Mouse (Mus musculus) cerebellum, adult 2 months (tissue): ENCODE measurements around the gene Fkbp7. TPM values are rescaled to one million over a fixed set of nuclear protein-coding genes. Genes with fewer than 3 reads are reported as not detected.
A peak's percentile ranks its signal among the peaks of the same experiment; 100 is the strongest.

ENCODE experiments used
- DNase-seq, 2 experiments: peaks; one replicate each; pipeline ENCODE4 v3.0.0; 2021
- H3K27ac ChIP-seq: fragments of 200-500 bp; 2 replicates; pipeline ENCODE4 v1.5.1; 2012; ENCODE audit warnings: low read length, control low read depth, inconsistent platforms; ENCODE audit not compliant: insufficient read depth
- H3K27me3 ChIP-seq: fragments of 200-500 bp; 2 replicates; pipeline ENCODE4 v1.6.1; 2012; ENCODE audit warnings: inconsistent platforms, mild to moderate bottlenecking, low read length, moderate library complexity; ENCODE audit not compliant: control insufficient read depth, insufficient read depth
- H3K4me1 ChIP-seq: fragments of 200-500 bp; 2 replicates; pipeline ENCODE4 v1.6.1; 2011; ENCODE audit warnings: low read length; ENCODE audit not compliant: control insufficient read depth, insufficient read depth
- H3K4me3 ChIP-seq: fragments of 200-500 bp; replicated peaks from 2 replicates; pipeline ENCODE3; 2011; ENCODE audit warnings: mild to moderate bottlenecking, low read depth, low read length, control low read depth; ENCODE audit not compliant: insufficient read depth
- CTCF ChIP-seq: fragments of 200-500 bp; IDR thresholded peaks from 2 replicates; pipeline ENCODE4 v1.5.1; 2011; ENCODE audit warnings: low read depth, mild to moderate bottlenecking, control low read depth, low read length, moderate library complexity, borderline replicate concordance; ENCODE audit not compliant: insufficient read depth
- POLR2A ChIP-seq: fragments of 200-500 bp; IDR thresholded peaks from 2 replicates; pipeline ENCODE4 v1.6.1; 2011; ENCODE audit warnings: low read length, control low read depth, borderline replicate concordance; ENCODE audit not compliant: insufficient read depth
- WGBS: fragments of 180-500 bp; shearing (Covaris S2); methylation state at CpG from one replicate; pipeline ENCODE4 v1.1.7; 2018; 5-methylcytosine and 5-hydroxymethylcytosine counted together
- polyA plus RNA-seq: library from polyadenylated mRNA; depleted of rRNA; stranded (reverse); fragments of >200 nt; gene quantifications from 2 replicates; pipeline ENCODE4 v1.2.3, GENCODE M21; 2012

Fkbp7 gene
- polyA plus RNA-seq, 1 experiment, result 8.9 TPM

DNA sequence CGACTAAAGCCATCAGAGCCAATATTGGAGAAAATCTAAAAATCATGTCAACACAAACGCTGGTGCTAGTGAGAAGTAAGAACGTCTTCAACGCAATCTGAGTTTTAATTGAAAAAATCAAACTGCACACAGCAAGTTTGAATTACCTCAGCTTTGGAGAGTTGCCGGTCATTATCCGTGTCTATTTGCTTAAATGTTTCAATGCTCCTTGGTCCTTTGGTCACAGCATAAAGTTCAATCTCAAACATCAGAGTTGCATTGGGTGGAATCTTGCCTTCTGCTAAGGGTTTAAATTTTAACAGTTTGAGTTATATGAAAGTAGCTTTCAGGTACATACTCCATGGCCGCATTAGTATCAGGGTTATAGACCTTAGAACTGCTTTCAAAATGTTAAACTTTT lies 7.4 kb downstream of the Fkbp7 start:
- Histone ChIP-seq H3K4me1 (no peaks in the 10 kb centered on the region), H3K4me3 (no peak overlapping the region), H3K27me3 (no peaks in the 10 kb centered on the region), H3K27ac (no peak overlapping the region)
- 97% methylated on average over 7 of the region's 7 CpGs for WGBS
- TF ChIP-seq POLR2A (no peak), CTCF (no peak)
- DNase-seq, result no peak

DNA sequence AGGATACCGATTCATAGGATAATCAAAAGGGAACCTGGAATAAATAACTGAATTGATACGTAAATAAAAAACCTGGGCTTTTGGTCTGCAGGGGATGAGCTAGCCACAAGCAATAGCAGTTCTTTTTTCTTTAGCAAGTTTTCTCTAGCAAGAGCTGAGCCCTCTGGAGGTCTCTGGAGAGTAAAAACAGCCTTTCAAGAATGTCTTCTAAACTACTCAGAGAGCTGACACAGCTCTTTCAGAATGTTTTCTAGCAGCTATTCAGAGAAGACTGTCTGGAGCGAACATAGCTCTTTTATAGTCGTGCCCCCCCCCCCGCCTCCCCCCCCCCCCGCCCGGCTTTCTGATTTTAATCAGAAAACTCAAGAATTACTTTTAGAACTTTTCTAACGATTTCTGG lies 13.5 kb downstream of the Fkbp7 start:
- 52% methylated on average over 8 of the region's 8 CpGs for WGBS
- H3K4me1 ChIP-seq, result no peaks in the 10 kb centered on the region
- H3K27ac ChIP-seq, result no peak overlapping the region
- no peaks in the 10 kb centered on the region for H3K27me3 ChIP-seq
- no peak for DNase-seq
- no peak overlapping the region for H3K4me3 ChIP-seq
- TF ChIP-seq CTCF, result no peak
- TF ChIP-seq POLR2A, result no peak

DNA sequence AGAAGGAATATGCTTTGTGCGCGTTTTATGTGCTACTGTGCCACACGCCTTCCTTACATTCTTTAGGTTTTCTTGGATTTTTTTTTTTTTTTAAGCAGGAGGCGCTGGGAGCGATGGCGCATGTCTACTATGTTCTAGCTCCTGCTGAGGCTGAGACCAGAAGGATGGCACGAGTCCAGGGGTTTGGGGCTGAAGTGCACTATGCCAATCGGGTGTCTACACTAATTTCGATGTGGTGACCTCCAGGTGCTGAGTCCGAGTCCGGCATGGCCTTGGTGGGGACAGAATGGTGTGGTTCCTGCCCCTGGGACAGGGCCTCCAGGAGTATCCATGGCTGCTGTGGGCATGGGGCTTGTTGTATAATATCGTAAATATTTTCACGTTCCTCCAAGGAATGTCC lies 14.4 kb downstream of the Fkbp7 start:
- Histone ChIP-seq H3K27ac (no peak overlapping the region), H3K4me1 (no peaks in the 10 kb centered on the region), H3K4me3 (no peak overlapping the region), H3K27me3 (no peaks in the 10 kb centered on the region)
- no peak for DNase-seq
- no peak for TF ChIP-seq POLR2A
- TF ChIP-seq CTCF, result no peak
- WGBS, result 47% methylated on average over 13 of the region's 13 CpGs

DNA sequence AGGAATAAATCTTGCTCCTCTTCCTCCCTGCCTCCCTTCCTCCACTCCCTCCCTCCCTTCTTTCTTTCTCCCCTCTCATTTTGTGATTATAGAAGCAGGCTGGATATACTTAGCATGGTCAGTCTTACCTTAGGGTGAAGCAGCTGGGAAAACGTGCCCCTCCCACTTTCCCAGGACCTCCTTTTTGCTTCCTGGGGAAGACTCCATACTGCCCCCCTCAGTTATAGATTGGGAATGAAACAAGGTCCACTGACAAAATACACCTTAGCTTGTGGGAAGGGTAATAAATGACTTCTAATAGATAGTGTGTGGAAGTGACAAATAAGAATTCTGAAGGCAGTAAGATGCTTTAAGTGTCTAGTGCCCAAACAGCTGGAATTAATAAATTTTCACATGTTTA lies 16.9 kb downstream of the Fkbp7 start:
- H3K27ac ChIP-seq, result no peak overlapping the region
- DNase-seq, result no peak
- H3K27me3 ChIP-seq, result no peaks in the 10 kb centered on the region
- no peaks in the 10 kb centered on the region for H3K4me1 ChIP-seq
- TF ChIP-seq CTCF (no peak), POLR2A (no peak)
- H3K4me3 ChIP-seq, result no peak overlapping the region
- WGBS, result 11% methylated on average over 1 of the region's 1 CpGs

DNA sequence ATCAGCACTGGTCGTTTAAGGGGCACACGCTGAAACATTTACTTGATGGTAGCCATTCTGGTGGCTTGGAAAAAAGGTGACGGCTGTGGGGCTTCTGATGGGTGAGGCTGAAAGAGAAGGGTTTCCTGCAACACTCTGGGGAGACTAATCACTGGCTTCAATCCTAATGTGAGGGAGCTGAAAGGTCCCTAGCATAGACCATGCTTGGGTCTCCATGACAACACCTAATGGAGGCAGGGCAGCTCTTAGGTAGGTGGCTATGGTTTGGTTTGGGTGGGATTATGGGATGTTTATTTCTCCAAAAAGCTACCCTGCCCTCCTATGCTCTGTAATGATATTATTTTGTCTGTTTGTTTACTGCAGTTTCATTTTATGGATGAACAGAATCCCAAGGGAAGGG lies 17.5 kb downstream of the Fkbp7 start:
- WGBS, result 81% methylated on average over 3 of the region's 3 CpGs
- DNase-seq, result no peak
- Histone ChIP-seq H3K27me3 (no peaks in the 10 kb centered on the region), H3K4me1 (no peaks in the 10 kb centered on the region), H3K27ac (no peak overlapping the region), H3K4me3 (no peak overlapping the region)
- TF ChIP-seq POLR2A (no peak), CTCF (no peak)

DNA sequence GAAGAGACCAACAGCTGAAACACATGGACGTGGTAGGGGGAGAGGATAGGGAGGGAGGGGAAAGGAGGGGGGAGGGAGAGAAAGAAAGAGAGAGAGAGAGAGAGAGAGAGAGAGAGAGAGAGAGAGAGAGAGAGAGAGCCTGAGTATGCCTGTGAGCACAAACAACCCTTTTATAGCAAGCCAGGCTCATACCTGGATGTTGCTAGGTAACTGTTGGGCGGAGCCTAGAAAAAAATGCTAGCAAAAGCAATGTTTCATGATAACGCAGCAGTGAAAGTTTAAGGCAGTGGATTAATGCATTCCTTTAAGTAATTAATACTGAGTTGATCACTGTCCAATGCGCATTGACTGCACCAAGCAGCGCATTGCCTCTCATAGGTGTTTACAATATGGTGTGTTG lies 18.3 kb downstream of the Fkbp7 start:
- Histone ChIP-seq H3K4me3 (no peak overlapping the region), H3K27me3 (no peaks in the 10 kb centered on the region), H3K4me1 (no peaks in the 10 kb centered on the region), H3K27ac (no peak overlapping the region)
- TF ChIP-seq POLR2A, result no peak
- no peak for TF ChIP-seq CTCF
- no peak for DNase-seq
- WGBS, result 81% methylated on average over 5 of the region's 5 CpGs

DNA sequence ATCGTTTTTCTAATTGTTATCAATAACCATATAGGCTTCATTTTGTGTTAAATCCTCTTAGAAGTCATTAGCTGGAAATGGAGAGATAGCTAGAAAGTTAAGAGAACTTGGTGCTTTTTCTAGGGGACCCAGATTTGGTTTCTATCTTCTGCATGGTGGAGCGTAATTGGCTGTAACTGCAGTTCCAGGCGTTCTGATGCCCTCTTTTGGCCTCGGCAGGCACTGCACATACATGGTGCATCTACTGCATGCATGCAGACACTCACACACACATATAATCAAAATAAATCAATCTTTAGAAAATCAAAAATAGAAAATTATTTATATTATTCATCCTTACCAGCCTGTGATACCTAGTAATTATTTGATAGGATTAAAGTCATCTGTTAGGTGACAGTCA lies 19.8 kb downstream of the Fkbp7 start:
- H3K4me3 ChIP-seq, result no peak overlapping the region
- no peak overlapping the region for H3K27ac ChIP-seq
- 94% methylated on average over 4 of the region's 4 CpGs for WGBS
- H3K4me1 ChIP-seq, result no peaks in the 10 kb centered on the region
- no peaks in the 10 kb centered on the region for H3K27me3 ChIP-seq
- no peak for DNase-seq
- TF ChIP-seq CTCF, result no peak
- TF ChIP-seq POLR2A, result no peak

DNA sequence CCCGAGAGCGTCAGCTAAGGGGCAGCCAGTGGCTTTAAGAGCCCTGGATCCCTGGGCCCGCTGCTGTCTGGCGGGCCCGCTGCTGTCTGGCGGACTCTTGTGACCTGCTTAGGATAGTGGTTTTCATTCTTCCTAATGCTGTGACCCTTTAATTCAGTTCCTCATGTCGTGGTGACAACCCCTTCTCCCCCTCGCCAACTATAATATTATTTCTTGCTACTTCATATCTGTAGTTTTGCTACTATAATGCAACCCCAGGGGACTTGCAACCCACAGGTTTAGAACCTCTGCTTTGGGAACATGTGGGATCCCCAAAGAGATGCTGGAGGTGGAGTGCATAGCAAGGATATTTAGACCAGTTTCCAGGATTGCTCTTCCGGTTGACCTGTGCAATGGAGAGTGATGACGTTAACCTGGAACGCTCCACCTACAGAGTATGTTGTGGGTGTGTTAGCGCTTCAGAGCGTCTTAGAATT lies 24.2 kb downstream of the Fkbp7 start:
- Histone ChIP-seq H3K4me1 (no peaks in the 10 kb centered on the region), H3K27me3 (no peaks in the 10 kb centered on the region), H3K27ac (peak overlapping the region; percentile 68), H3K4me3 (peak overlapping the region; percentile 74)
- peak; percentile 31 to 51 for DNase-seq
- WGBS, result 20% methylated on average over 13 of the region's 13 CpGs
- TF ChIP-seq CTCF (no peak), POLR2A (no peak)

DNA sequence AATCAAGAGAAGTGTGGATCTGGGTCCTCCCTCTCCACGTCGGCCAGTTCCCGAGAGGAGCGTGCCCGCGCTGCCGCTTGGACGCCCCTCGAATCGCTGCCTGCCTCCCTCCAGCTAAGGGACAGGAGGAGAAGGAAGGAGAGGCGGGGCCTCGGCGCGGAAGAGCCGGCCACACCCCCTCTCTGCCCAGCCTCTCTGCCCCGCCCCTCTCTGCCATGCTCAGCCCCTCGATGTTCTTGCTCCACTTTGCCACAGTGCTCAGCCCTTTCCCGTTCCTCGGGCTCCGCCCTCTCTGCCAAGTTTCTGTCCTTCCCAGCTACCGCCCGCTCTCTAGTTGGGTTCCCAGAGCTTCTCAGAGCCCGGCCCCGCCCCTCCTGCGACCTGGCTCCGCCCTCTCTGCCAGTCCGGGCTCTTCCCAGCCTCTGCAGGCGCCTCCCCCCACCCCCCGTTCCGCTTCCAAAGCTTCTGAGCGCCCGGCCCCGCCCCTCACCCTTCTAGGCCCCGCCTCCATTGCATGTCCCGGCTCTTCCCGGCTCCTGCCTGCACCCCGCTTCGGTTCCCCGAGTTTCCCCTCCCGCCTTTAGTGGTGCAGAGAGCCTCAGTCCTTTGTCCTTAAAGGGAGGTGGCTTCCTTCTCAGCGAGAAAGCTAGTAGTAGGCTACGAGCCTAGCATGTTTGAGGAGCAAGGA lies 24.9 kb downstream of the Fkbp7 start, which contains the start of the genes Prkra and Pjvk:
Prkra (minus strand) TSS at position 133 of the 688 bp plus-strand sequence.
Pjvk (plus strand) TSS at position 594 of the 688 bp plus-strand sequence.
- Histone ChIP-seq H3K4me3 (peak within 1 kb of the TSS; percentile 80), H3K4me1 (no peaks in the 10 kb centered on the region), H3K27ac (peak within 1 kb of the TSS; percentile 68), H3K27me3 (no peaks in the 10 kb centered on the region)
- 1% methylated on average over 42 of the region's 42 CpGs for WGBS
- DNase-seq, result peak; percentile 96 to 97
- TF ChIP-seq POLR2A (peak; percentile 62), CTCF (no peak)
